Mouse (Mus musculus) layer of hippocampus, adult 2 months (tissue): Measurements from ENCODE around the gene Spc24. TPM values are rescaled to one million over a fixed set of nuclear protein-coding genes. Genes with fewer than 3 reads are reported as not detected.
"Not testable (repeated sequence)": the region's sequence is repeated elsewhere in the genome, so short reads cannot be mapped to it uniquely, and the experiment has no call there.

Experiments used
- DNase-seq, 2 experiments: peaks; one replicate each; pipeline ENCODE4 v3.0.0; 2022; ENCODE audit warnings: low spot score in 2 of 2
- H3K27ac ChIP-seq: fragments of 200-600 bp; 2 replicates; pipeline ENCODE4 v1.8.1; 2022
- H3K4me3 ChIP-seq: fragments of 200-600 bp; 2 replicates; pipeline ENCODE4 v1.8.1; 2022; ENCODE audit warnings: mild to moderate bottlenecking
- CTCF ChIP-seq: fragments of 200-600 bp; conservative IDR thresholded peaks from 2 replicates; pipeline ENCODE4 v1.8.1; 2022; ENCODE audit warnings: antibody characterized with exemption, mild to moderate bottlenecking, moderate library complexity
- total RNA-seq, 2 experiments: library from RNA; stranded (reverse); gene quantifications; 2 replicates each; pipeline ENCODE4 v1.2.3; 2021

Gene Spc24
- total RNA-seq, 2 experiments from 2014 or later, result 2.2 to 2.9 TPM

- H3K27ac ChIP-seq, result no peak overlapping the region
- no peak for DNase-seq
- no peak for TF ChIP-seq CTCF
- H3K4me3 ChIP-seq, result no peak overlapping the region
Observed at GRCm38 (mm10) chr9:21795579-21795978, 35.5 kb upstream of the Spc24 start.

DNA sequence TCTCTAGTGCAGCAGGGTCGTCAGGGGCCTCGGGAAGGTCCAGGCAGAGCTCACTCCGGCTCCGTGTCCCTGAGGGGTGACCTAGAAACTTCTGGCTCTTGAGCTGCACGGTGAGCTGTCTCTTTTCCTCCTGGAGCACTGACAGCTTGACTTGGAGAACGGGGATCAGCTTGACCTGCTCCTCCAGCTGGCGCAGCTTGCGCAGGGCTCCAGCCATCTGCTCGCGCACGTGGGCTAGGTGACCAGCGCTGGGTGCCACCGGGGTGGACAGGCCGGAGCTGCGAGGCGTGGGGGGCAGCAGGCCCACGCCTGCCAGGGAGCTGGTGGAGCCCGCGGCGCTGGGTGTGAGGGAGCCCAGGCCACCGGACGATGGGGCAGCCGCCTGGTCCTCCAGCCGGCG lies 34.8 kb upstream of the Spc24 start:
- no peak overlapping the region for H3K4me3 ChIP-seq

DNA sequence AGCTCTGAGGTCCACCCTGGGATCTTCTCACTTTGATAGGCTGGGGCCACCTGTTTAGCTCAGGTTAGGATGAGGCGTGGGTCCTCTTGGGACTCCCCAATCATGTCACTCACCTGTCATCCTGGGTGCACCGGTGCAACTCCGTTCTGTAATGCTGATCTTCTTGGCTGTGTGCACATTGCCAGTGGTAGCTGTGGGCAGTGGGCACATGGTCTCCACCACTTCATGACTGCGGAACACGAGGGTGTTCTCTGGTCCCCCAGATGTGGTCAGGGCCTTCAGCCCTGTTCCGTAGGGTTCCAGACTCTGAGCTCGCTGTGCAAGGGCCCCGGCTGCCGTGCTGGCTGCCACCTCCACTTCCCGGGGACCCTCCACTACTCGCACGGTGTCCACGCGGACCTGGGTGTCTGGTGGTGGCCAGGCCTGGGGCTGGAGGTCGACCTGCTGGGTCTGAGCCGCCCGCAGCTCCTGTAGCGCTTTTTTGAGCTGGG lies 34.3 kb upstream of the Spc24 start:
- Histone ChIP-seq H3K4me3 (no peak overlapping the region), H3K27ac (no peak overlapping the region)
- TF ChIP-seq CTCF, result no peak
- no peak for DNase-seq

More for the DNA sequence above, 34.8 kb upstream of the Spc24 start:
- no peak overlapping the region for H3K27ac ChIP-seq
- TF ChIP-seq CTCF, result no peak
- no peak for DNase-seq

GRCm38 (mm10) chr9:21793507-21793906 lies 33.4 kb upstream of the Spc24 start:
- not testable (repeated sequence) for DNase-seq, H3K4me3 ChIP-seq, H3K27ac ChIP-seq

DNA sequence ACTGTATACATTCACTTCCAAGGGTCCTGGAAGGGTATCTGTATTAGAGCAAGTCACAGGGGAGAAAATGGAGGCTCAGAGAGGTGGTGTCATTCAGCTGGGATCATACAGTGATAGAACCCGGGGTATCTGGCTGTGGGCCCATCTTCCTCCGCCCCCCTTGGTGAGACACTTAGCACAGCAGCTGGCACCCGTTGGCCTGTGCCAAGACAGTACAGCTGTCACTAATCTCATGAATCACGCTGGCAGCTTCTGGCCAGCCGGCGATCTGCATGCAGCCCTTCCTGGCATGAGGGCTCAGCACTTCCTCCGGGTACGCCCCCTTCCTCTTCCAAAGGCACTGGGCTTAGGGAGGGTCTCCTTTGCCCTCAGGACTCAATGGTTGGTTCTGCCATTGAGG lies 32.5 kb upstream of the Spc24 start:
- peak; percentile 70 to 71 for DNase-seq
- Histone ChIP-seq H3K27ac (peak overlapping the region; percentile 53; the same call in 1 of the 2 replicates), H3K4me3 (peak overlapping the region; percentile 3; the same call in 1 of the 2 replicates)
- TF ChIP-seq CTCF, result no peak

DNA sequence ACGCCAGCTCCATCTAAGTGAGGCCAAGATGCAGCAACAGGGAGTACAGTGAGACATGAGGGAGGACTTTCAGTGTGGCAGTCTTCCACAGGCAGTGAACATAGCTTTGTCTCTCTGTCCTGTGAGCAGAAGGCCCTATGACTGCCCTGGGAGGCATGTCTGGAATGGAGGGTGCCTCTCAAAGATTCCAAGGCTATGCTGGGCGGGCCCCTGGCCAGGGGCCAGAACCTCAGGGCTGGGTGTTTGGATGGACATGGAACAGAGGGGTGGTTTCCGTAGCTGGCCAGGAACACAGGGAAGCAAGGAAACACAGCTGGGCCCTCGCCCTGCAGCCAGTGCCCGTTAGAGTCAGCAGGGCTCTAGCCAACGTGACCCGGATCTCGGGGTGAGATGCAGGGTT lies 31.8 kb upstream of the Spc24 start:
- peak overlapping the region; percentile 53; the same call in 1 of the 2 replicates for H3K27ac ChIP-seq
- TF ChIP-seq CTCF, result no peak
- H3K4me3 ChIP-seq, result no peak overlapping the region
- DNase-seq, result no peak

- no peak for TF ChIP-seq CTCF
- H3K4me3 ChIP-seq, result no peak overlapping the region
- no peak for DNase-seq
- H3K27ac ChIP-seq, result no peak overlapping the region
Observed at GRCm38 (mm10) chr9:21788234-21788633, 28.1 kb upstream of the Spc24 start.

- no peak overlapping the region for H3K4me3 ChIP-seq
Observed at GRCm38 (mm10) chr9:21787654-21788053, 27.6 kb upstream of the Spc24 start.

DNA sequence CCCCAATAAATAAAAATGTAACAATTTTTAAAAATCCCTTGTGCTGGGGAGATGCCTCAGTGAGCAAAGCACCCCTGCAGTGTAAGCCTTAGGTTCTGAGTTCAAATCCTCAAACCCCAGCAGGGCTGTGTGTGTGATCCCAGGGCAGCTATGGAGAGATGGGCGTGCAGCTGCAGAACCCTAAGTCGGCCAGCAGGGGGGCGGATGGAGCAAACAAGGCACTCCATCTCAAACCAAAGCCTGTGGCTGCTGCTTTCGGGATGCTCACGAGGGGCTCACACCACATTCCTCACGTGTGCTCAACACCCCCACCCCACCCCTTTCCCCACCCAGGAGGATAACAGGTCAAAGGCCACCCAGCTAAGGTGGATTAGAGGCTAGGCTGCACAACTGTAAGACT lies 26.8 kb upstream of the Spc24 start:
- peak; percentile 86 for TF ChIP-seq CTCF
- Histone ChIP-seq H3K27ac (no peak overlapping the region), H3K4me3 (no peak overlapping the region)
- peak; percentile 47 to 67 for DNase-seq

More at GRCm38 (mm10) chr9:21787654-21788053, 27.6 kb upstream of the Spc24 start:
- no peak for TF ChIP-seq CTCF
- H3K27ac ChIP-seq, result no peak overlapping the region
- no peak for DNase-seq

DNA sequence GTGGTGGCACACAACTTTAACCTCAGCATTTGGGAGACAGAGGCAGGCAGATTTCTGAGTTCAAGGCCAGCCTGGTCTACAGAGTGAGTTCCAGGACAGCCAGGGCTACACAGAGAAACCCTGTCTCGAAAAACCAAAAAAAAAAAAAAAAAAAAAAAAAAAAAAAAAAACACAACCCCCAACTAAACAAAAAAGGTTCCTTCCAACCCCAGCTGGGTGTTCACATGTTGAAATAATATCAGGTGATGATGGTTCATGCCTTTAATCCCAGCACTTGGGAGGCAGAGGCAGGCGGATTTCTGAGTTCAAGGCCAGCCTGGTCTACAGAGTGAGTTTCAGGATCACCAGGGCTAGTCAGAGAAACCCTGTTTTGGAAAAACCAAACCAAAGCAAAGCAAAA lies 26.2 kb upstream of the Spc24 start:
- not testable (repeated sequence) for H3K27ac ChIP-seq, DNase-seq, H3K4me3 ChIP-seq

DNA sequence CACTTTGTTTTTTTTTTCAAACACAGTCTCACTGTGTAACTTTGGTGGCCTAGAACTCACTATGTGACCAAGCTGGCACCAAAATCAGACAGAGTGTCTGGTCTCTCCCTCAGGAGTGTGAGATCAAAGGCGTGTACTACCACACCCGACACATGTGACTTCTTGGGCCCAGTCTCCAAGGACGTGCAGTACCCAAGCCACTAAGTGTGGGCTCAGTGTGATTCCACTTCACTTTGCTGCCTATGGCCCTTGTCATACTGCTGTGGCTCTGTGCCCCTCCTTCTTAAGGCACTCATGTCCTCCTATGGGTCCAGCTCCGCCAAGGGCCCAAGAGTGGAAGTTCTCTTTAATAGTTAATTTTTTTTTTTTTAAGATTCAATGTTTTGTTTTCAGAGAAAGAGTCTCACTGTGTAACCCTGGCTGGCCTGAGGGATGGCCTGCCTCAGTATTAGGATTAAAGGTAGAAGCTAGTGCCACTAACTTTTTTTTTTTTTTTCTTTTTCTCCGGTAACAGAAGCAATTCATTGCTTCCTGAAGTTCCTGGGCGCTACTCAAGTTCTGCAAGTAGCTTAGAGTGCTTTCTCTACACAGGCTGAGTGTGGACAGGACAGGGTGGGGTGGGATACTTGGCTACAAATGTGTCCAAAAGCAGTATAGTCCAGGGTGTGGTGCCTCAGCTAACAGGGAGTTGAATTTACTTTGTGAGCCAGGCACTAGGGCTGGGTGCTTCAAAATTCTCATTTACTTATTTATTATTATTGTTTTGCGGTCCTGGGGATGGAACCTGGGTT lies 24.6 kb upstream of the Spc24 start:
- no peak for DNase-seq
- H3K27ac ChIP-seq, result no peak overlapping the region
- H3K4me3 ChIP-seq, result no peak overlapping the region
- TF ChIP-seq CTCF, result no peak

- no peak overlapping the region for H3K27ac ChIP-seq
- TF ChIP-seq CTCF, result no peak
- DNase-seq, result no peak
- H3K4me3 ChIP-seq, result no peak overlapping the region
Observed at GRCm38 (mm10) chr9:21781657-21782468, 21.8 kb upstream of the Spc24 start.

DNA sequence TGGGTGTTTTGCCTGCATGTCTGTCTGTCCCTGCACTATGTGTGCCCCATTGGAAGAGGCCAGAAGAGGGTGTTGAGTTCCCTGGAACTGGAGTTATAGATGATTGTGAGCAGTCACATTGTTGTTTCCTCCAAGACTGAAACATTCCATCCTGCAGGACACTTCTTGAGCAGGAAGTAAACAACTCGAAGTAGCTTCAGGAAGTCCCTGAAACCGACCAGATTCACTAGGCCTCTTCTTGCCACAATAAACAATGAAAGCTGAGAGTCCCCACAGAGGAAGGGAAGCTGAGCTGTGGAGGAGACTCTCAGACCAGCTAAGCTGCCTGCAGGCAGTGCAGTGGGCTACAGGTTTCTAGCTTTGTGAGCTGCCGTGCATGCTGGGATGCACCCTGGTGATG lies 17.6 kb upstream of the Spc24 start:
- DNase-seq, result no peak
- TF ChIP-seq CTCF, result no peak
- Histone ChIP-seq H3K4me3 (no peak overlapping the region), H3K27ac (no peak overlapping the region)
